Mouse (Mus musculus): ENCODE data around the gene Foxn1. TPM values are rescaled to one million over a fixed set of nuclear protein-coding genes. Genes with fewer than 3 reads are reported as not detected.

Foxn1 gene
- polyA plus RNA-seq, 1 experiment from 2014 or later: 0.64 TPM

GRCm38 (mm10) chr11:78358330-78359007 is 27.9 kb downstream of the Foxn1 start:
- Histone ChIP-seq H3K9ac (replicated peaks; ENCODE audit: low read depth, low read length) (no peak overlapping the region), H3K4me3 (ENCODE audit: low read depth, low read length) (no peak overlapping the region), H3K9me3 (ENCODE audit: control insufficient read depth, low read depth, low read length) (no peaks in the 10 kb centered on the region), H3K27me3 (ENCODE audit: control insufficient read depth, insufficient read depth, low read length) (no peaks in the 10 kb centered on the region), H3K27ac (ENCODE audit: low read length) (no peak overlapping the region), H3K4me2 (replicated peaks; ENCODE audit: low read depth, low read length) (no peak overlapping the region), H3K36me3 (ENCODE audit: control insufficient read depth, insufficient read depth, low read length) (no peaks in the 10 kb centered on the region), H3K4me1 (ENCODE audit: control insufficient read depth, insufficient read depth, low read length) (no peaks in the 10 kb centered on the region)
- 15% methylated on average over 22 of the region's 22 CpGs for WGBS
- ATAC-seq (ENCODE audit: insufficient number of reproducible peaks, insufficient read depth, low FRiP score, low read depth): no peak

DNA sequence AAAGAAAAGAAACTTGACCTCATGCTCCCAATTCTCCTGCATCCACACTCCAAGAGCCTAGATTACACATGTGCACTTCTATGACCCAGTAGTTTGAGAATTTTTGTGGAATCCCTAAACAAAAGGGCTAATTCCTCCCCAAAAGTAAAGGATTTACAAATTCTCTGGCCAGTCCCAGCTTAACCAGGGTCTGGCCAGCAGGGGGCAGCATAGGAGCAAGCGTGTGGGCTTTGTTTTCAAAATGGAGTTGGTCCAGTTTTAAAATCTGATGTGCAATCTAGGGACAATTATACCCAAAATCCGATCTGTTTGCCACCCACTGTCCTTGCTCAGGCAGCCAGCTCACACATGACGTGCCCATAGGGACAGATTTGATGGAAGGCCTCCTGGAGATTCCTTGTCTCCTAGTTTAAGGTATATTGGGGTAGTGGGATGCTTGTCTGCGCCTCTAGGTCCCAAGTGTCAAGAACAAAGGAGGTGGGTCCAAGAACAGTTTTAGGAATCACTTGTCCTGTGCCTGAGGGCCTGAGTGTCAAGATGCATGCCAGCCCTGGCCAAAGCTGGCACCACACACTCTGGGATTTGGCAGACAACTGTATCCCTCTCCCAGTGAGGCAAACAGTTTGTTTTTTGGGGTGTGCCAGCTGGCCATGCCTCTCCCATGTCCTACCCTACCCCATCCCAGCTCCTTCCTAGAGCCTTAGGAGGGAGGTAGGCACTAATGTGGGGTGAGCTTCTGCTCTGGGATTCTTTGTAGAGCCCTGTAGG is 30.7 kb downstream of the Foxn1 start:
- ATAC-seq (ENCODE audit: insufficient number of reproducible peaks, insufficient read depth, low FRiP score, low read depth): no peak
- H3K4me2 ChIP-seq (replicated peaks; ENCODE audit: low read depth, low read length): no peak overlapping the region
- WGBS: 37% methylated on average over 4 of the region's 4 CpGs
- no peaks in the 10 kb centered on the region for H3K4me1 ChIP-seq (ENCODE audit: control insufficient read depth, insufficient read depth, low read length)
- H3K9me3 ChIP-seq (ENCODE audit: control insufficient read depth, low read depth, low read length): no peaks in the 10 kb centered on the region
- H3K27me3 ChIP-seq (ENCODE audit: control insufficient read depth, insufficient read depth, low read length): no peaks in the 10 kb centered on the region
- no peak overlapping the region for H3K4me3 ChIP-seq (ENCODE audit: low read depth, low read length)
- H3K27ac ChIP-seq (ENCODE audit: low read length): no peak overlapping the region
- no peak overlapping the region for H3K9ac ChIP-seq (replicated peaks; ENCODE audit: low read depth, low read length)
- no peaks in the 10 kb centered on the region for H3K36me3 ChIP-seq (ENCODE audit: control insufficient read depth, insufficient read depth, low read length)

GRCm38 (mm10) chr11:78354905-78355304 is 31.5 kb downstream of the Foxn1 start:
- Histone ChIP-seq H3K27me3 (ENCODE audit: control insufficient read depth, insufficient read depth, low read length) (no peaks in the 10 kb centered on the region), H3K4me1 (ENCODE audit: control insufficient read depth, insufficient read depth, low read length) (peaks cover 1% of the 10 kb centered on the region; the same call in 1 of the 2 replicates), H3K9me3 (ENCODE audit: control insufficient read depth, low read depth, low read length) (no peaks in the 10 kb centered on the region), H3K4me3 (ENCODE audit: low read depth, low read length) (no peak overlapping the region), H3K27ac (ENCODE audit: low read length) (no peak overlapping the region), H3K9ac (replicated peaks; ENCODE audit: low read depth, low read length) (no peak overlapping the region), H3K4me2 (replicated peaks; ENCODE audit: low read depth, low read length) (no peak overlapping the region), H3K36me3 (ENCODE audit: control insufficient read depth, insufficient read depth, low read length) (no peaks in the 10 kb centered on the region)
- 85% methylated on average over 6 of the region's 6 CpGs for WGBS
- no peak for ATAC-seq (ENCODE audit: insufficient number of reproducible peaks, insufficient read depth, low FRiP score, low read depth)

- Histone ChIP-seq H3K4me2 (replicated peaks; ENCODE audit: low read depth, low read length) (no peak overlapping the region), H3K4me1 (ENCODE audit: control insufficient read depth, insufficient read depth, low read length) (peaks cover 6% of the 10 kb centered on the region; the same call in 1 of the 2 replicates), H3K27me3 (ENCODE audit: control insufficient read depth, insufficient read depth, low read length) (no peaks in the 10 kb centered on the region), H3K27ac (ENCODE audit: low read length) (no peak overlapping the region), H3K4me3 (ENCODE audit: low read depth, low read length) (no peak overlapping the region), H3K9ac (replicated peaks; ENCODE audit: low read depth, low read length) (no peak overlapping the region), H3K9me3 (ENCODE audit: control insufficient read depth, low read depth, low read length) (no peaks in the 10 kb centered on the region), H3K36me3 (ENCODE audit: control insufficient read depth, insufficient read depth, low read length) (peaks cover 8% of the 10 kb centered on the region)
- 70% methylated on average over 1 of the region's 1 CpGs for WGBS
- ATAC-seq (ENCODE audit: insufficient number of reproducible peaks, insufficient read depth, low FRiP score, low read depth): no peak
Measured at GRCm38 (mm10) chr11:78353081-78353480, 33.3 kb downstream of the Foxn1 start.

GRCm38 (mm10) chr11:78349441-78350358 is 36.7 kb downstream of the Foxn1 start:
- Histone ChIP-seq H3K4me1 (ENCODE audit: control insufficient read depth, insufficient read depth, low read length) (peaks cover 18% of the 10 kb centered on the region), H3K4me2 (replicated peaks; ENCODE audit: low read depth, low read length) (no peak overlapping the region), H3K27ac (ENCODE audit: low read length) (no peak overlapping the region), H3K36me3 (ENCODE audit: control insufficient read depth, insufficient read depth, low read length) (peaks cover 10% of the 10 kb centered on the region), H3K27me3 (ENCODE audit: control insufficient read depth, insufficient read depth, low read length) (no peaks in the 10 kb centered on the region), H3K9me3 (ENCODE audit: control insufficient read depth, low read depth, low read length) (no peaks in the 10 kb centered on the region), H3K9ac (replicated peaks; ENCODE audit: low read depth, low read length) (no peak overlapping the region), H3K4me3 (ENCODE audit: low read depth, low read length) (no peak overlapping the region)
- 65% methylated on average over 4 of the region's 4 CpGs for WGBS
- ATAC-seq (ENCODE audit: insufficient number of reproducible peaks, insufficient read depth, low FRiP score, low read depth): no peak

GRCm38 (mm10) chr11:78348474-78348873 is 37.9 kb downstream of the Foxn1 start:
- no peaks in the 10 kb centered on the region for H3K9me3 ChIP-seq (ENCODE audit: control insufficient read depth, low read depth, low read length)
- peaks cover 26% of the 10 kb centered on the region for H3K4me1 ChIP-seq (ENCODE audit: control insufficient read depth, insufficient read depth, low read length)
- no peak overlapping the region for H3K9ac ChIP-seq (replicated peaks; ENCODE audit: low read depth, low read length)
- no peak overlapping the region for H3K4me3 ChIP-seq (ENCODE audit: low read depth, low read length)
- H3K27ac ChIP-seq (ENCODE audit: low read length): no peak overlapping the region
- no peak for ATAC-seq (ENCODE audit: insufficient number of reproducible peaks, insufficient read depth, low FRiP score, low read depth)
- H3K27me3 ChIP-seq (ENCODE audit: control insufficient read depth, insufficient read depth, low read length): no peaks in the 10 kb centered on the region
- 39% methylated on average over 7 of the region's 7 CpGs for WGBS
- H3K36me3 ChIP-seq (ENCODE audit: control insufficient read depth, insufficient read depth, low read length): peaks cover 10% of the 10 kb centered on the region
- H3K4me2 ChIP-seq (replicated peaks; ENCODE audit: low read depth, low read length): no peak overlapping the region

GRCm38 (mm10) chr11:78347908-78348307 is 38.5 kb downstream of the Foxn1 start:
- Histone ChIP-seq H3K9me3 (ENCODE audit: control insufficient read depth, low read depth, low read length) (no peaks in the 10 kb centered on the region), H3K27me3 (ENCODE audit: control insufficient read depth, insufficient read depth, low read length) (no peaks in the 10 kb centered on the region), H3K27ac (ENCODE audit: low read length) (no peak overlapping the region), H3K4me1 (ENCODE audit: control insufficient read depth, insufficient read depth, low read length) (peaks cover 26% of the 10 kb centered on the region), H3K4me3 (ENCODE audit: low read depth, low read length) (no peak overlapping the region), H3K9ac (replicated peaks; ENCODE audit: low read depth, low read length) (no peak overlapping the region), H3K36me3 (ENCODE audit: control insufficient read depth, insufficient read depth, low read length) (peaks cover 10% of the 10 kb centered on the region), H3K4me2 (replicated peaks; ENCODE audit: low read depth, low read length) (no peak overlapping the region)
- no peak for ATAC-seq (ENCODE audit: insufficient number of reproducible peaks, insufficient read depth, low FRiP score, low read depth)
- WGBS: 70% methylated on average over 9 of the region's 9 CpGs

DNA sequence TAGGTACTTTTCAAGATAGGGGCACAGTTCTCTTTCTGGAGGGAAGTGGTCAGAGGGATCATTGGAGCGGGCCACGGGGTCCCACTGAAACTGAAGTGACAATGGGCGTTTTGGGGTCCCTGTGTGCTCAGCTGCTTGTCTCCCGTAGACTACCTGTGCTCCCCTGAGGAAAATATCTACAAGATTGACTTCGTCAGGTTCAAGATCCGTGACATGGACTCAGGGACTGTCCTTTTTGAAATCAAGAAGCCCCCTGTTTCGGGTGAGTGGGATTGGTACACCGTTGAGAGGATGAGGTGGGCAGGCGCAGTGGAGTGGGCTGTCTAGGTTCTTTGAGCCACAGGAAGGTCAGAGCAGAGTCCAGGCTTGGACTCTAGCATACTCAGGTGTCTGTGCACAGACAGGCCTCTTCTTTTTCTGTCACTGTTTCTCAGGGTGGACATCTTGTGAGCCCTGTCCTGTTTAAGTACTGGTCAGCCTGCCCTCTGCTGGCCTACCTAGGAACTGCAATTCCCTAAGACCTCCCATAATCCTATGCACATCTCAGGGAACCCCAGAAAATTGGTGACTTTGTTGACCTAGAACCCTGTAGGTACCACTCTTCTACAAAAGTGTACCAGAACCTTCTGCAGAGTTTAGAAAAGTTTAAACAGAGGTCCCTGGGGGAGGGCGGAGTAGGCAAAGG is 39.1 kb downstream of the Foxn1 start:
- Histone ChIP-seq H3K9me3 (ENCODE audit: control insufficient read depth, low read depth, low read length) (no peaks in the 10 kb centered on the region), H3K27me3 (ENCODE audit: control insufficient read depth, insufficient read depth, low read length) (no peaks in the 10 kb centered on the region), H3K4me1 (ENCODE audit: control insufficient read depth, insufficient read depth, low read length) (peaks cover 26% of the 10 kb centered on the region), H3K9ac (replicated peaks; ENCODE audit: low read depth, low read length) (no peak overlapping the region), H3K4me3 (ENCODE audit: low read depth, low read length) (no peak overlapping the region), H3K36me3 (ENCODE audit: control insufficient read depth, insufficient read depth, low read length) (peaks cover 10% of the 10 kb centered on the region), H3K4me2 (replicated peaks; ENCODE audit: low read depth, low read length) (no peak overlapping the region), H3K27ac (ENCODE audit: low read length) (no peak overlapping the region)
- WGBS: 91% methylated on average over 10 of the region's 10 CpGs
- 0 out of 2 replicates have a peak, but pooled peaks have one; percentile 21 for ATAC-seq (ENCODE audit: insufficient number of reproducible peaks, insufficient read depth, low FRiP score, low read depth)
